Mouse (Mus musculus) CH12F3 (cell line): Measurements from ENCODE around the gene Syngap1.

Source experiments
- in situ Hi-C: fragments of 300-500 bp; cut with MboI; formaldehyde crosslinking; loops from 2 replicates; pipeline ENCODE4 v1.14.3; 2020; ENCODE audit warnings: low sequenced_read_pairs

The Syngap1 gene

DNA sequence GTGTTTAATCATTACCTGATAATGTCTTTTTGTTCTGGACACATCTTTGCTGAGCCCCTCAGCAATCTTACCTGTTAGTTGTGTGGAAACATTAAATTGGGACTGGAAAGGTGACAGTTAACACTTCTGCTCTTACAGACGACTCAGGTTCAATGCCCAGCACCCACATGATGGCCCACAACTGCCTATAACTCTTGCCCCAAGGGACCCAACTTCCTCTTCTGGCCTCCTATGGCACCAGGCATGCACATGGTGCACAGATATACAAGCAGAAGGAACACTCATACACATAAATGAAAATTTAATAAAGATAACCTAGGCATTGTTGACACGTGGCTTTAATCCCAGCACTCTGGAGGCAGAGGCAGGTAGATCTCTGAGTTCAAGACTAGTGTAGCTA lies 38.4 kb downstream of the Syngap1 start:
- in situ Hi-C loops = no loop called here

DNA sequence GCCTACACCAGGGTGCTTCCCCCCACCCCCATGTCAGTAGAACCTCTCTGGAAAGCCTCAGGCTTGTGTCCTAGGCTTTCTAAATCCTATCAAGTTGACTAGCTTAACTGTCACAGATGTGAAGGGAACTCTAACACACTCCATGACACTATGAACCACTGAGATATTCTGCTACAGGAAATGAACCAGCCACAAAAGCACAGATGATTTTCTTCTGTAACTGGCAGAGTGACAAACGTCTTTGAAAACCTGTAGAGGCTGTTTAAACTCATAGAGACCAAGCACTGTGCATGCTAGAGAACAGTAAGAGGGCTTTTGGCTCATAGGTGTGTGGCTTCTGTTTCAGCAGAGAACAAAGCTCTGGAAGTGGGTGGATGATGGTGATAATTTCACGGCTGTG lies 40.0 kb downstream of the Syngap1 start:
- in situ Hi-C loops = no loop called here

DNA sequence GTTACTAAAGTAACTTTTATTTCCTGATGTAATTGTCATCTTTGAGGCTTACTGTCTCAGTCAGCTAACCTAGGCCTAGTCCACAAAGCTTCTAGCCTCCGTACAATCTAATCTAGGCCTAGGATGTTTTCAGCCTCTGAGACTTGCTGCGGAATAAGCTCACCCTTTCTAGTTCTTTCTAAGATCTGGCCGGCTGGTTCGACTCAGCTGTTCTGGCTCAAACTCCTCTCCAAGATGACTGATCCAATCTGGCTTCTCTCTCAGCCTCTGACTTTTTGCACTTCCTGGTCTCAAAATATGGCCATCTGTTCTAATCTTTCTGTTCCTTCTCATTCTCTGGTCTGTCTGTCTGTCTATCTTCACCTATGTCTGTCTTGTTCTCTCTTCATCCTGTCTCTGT lies 42.3 kb downstream of the Syngap1 start:
- in situ Hi-C loops = no loop called here

DNA sequence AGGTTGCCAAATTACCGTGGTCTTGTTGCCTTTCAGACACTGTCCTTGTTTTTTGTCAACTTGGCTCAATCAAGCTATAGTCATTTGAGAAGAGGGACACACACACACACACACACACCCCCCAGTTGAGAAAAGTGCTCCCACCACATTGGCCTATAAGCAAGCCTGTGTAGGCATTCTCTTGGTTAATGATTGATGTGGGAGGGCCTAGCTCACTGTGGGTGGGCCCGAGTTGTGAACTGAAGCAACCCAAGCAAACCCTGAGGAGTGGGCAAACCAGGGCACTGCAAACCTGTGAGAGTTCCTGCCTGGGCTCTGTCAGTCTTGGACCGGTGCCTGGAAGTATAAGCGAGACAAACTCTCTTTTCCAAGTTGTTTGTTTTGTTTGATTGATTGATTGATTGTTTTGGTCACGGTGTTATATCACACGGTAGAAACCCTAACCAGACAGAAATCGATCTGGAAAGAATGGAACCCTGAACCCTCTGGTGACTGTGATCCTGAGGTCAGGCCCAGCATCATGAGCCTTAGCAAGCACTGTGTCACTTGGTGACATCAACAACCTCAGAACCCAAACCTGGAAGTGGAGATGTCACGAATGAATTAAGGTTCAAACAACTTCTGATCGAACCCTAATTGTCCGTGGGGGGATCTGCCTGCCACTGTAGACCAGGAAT lies 44.6 kb downstream of the Syngap1 start:
- in situ Hi-C loops = no loop called here

DNA sequence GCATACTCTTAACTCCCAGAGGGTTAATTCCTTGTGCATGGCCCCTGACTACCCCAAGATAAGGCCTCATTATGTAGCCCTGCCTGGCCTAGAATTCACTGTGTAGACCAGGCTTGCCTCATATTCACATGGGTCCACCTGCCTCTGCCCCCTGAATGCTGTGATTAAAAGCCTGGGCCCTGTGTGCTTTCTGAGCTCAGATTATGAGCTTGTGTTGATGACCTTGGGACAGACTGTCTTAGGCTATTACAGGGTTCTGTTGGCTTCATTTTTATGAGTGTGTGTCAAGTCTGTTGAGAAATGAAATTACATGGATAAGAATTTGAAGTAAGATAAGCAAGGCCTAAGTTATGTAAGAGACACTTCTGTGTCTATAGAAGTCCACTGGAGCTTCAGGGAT lies 49.5 kb downstream of the Syngap1 start:
- in situ Hi-C loops = no loop called here

DNA sequence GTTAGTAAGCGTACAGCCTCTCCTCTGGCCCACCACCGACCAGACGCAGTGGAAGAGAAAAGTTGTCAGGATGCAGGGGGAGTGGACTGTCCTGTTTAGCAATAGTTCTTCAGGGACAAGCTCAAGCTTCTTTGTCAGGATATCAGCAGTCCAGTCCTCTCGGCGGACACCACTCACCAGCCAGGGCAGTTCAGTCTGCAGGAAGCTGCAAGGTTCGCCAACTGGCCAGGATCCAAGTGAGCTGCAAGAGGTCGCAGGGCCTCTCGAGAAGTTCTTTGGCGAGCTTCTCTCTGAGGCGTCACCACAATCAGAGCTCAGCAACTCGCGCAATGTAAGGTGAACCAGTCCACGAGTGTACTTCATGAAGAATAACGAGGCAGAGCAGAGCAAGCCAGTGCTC lies 53.4 kb downstream of the Syngap1 start:
- in situ Hi-C loops = no loop called here

DNA sequence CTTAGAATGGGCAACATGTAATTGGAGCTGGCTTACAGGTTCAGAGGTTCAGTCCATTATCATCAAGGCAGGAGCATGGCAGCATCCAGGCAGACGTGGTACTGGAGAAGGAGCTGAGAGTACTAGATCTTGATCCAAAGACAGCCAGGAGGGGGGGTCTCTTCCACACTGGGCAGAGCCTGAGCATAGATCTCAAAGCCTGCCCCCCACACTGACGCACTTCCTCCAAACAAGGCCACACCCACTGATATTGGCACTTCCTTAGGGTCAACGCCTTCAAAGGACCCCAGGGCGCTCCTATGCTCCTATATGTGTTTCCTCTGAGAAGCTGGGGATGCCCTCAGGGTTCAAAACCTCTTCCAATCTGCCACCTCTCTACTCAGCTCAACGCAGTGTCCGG lies 54.0 kb downstream of the Syngap1 start:
- in situ Hi-C loops = no loop called here

DNA sequence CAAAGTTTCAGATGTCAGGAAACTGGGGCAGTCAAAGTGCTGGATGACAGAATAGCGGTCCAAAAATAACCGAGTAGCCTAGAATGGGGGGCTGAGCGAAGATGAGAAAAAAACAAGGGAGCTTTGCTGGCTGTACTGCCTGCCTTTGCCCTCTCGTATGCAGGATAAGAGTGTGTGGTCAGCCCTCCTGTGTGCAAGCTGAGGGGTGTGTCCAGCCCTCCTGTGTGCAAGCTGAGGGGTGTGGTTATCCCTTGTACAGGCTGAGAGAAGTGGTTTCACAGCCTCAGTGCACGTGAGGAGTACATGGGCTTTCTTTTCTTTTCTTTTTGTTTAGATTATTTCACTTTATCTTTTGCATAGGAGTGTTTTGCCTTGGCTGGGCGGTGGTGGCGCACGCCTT lies 54.5 kb downstream of the Syngap1 start:
- in situ Hi-C loops = no loop called here

DNA sequence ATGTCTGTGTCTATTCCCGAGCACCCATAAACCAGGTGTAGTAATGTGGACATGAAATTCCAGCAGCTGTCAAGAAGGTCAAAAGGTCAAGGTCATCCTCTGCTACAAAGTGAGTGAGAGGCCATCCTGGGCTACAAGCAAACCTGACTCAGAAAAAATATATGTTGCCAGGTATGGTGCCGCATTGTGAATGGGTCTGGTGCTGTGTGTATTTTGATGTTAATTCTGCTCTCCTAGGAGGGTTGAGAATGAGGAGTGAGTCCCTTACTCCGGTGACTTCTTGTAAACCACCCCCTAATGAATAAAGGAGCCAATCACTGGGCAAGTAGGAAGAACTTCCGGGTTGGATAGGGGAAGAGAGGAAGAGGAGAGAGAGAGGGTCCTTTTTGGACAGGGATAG lies 56.6 kb downstream of the Syngap1 start:
- in situ Hi-C loops = no loop called here

DNA sequence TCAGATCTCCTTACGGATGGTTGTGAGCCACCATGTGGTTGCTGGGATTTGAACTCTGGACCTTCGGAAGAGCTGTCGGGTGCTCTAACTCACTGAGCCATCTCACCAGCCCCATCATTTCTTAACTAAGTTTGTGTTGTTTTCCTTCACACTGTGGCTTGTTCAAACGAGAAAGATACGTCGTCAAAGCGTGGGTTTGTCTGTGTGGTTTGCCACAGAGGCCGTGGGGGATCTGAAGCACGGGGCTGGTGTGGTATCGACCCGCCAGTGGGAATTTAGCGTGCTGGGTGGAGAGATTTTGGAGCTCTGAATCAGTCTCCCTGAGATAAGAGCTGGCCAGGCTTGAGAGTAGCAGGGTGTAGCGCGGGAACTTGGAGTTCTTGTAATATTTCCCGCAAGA lies 57.2 kb downstream of the Syngap1 start:
- in situ Hi-C loops = no loop called here

DNA sequence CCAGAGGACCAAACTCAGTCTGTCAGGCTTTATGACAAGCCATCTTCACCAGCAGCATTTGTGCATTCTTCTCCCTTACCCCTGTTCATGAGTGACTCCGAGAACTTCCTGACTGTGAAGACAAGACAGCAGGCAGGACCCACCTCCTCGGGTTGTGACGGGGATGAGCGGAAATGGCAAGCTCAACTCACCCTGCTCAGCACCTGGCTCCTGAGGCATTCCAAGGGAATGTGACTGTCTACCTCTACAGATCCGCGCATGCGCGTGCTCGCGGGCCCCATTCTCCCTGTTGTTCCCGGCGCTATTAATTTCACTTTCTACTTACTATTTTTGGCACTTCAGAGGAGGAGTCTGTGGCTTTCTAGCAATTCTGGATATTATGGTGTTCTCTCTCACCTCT lies 58.9 kb downstream of the Syngap1 start:
- in situ Hi-C loops = no loop called here

DNA sequence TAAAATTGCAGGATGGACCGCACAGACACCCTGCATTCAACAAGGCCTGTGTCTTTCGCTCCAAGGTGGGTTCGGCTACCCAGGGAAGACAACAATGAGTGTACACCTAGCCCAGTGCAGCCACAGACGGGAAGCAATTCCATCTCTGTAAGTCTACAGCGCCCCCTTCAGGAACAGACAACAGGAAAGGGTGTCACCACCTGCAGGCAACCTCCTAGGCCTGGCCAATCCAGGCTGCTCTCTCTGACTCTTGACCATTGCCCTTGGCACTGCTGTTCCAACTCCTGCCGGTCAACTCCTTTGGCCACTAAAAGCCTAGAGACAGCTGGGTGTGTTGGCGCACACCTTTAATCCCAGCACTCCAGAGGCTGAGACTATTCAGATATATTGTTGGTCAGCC lies 60.1 kb downstream of the Syngap1 start:
- in situ Hi-C loops = no loop called here

DNA sequence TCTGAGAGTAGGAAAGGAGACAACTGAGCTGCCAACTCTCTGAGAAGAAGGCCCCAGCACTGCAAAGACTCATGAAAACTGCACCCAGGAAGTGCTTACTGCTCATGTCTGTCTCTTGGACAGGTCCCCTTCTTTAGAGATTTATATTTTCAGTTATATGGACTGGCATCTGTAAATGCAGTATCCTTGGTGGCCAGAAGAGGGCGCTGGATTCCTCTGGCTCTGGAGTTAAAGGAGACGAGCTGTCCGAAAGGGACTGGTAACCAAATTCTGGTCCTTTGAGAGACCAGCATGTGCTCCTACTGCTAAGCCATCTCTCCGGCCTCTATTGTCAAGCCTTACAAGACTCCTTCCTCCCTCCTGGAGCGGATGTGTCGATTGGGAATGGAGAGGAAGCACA lies 60.8 kb downstream of the Syngap1 start:
- in situ Hi-C loops = no loop called here

DNA sequence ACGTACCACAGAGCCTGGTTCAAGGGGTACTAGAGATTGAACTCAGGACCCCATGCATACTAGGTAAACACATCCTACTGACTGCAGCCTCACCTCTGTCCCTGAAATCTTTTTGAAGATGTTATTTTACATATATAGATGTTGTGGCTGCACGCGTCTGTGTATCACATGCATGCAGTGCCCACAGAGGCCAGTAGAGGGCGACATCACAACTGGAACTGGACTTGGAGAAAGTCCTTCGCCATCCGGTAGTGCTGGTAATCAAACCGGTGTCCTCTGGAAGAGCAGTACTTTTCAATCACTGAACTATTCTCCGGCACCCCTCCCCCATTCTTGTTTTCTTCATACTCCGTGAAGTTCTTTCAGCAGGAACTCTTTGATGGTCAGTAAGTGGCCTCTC lies 63.4 kb downstream of the Syngap1 start:
- in situ Hi-C loops = no loop called here

DNA sequence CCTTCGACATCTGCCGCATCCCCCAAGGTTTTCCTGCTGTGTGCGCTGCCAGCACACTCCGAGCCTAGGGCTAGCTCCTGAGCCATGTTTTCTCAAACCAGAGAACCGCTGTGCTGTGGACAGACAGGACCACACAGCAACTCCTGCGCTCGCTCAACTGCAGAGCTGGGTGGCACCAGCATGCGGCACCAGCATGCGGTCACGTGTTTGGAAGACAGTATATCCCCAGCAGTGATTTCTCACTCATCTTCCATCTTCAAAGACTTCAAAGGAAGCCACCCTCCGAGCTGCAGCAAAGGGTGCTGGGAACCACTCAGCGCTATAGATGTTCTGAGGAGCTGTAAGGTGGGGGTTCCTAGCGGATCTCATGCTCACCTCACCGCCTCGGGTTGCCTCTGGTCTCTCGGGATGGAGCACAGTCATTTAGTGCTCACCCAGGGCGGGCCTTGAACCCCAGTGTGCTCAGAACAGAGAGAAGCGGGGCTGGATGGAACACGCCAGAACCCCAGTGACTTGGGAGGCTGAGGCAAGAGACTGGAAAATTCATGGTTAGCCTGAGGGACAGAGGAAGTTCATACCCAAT lies 63.9 kb downstream of the Syngap1 start:
- in situ Hi-C loops = no loop called here

DNA sequence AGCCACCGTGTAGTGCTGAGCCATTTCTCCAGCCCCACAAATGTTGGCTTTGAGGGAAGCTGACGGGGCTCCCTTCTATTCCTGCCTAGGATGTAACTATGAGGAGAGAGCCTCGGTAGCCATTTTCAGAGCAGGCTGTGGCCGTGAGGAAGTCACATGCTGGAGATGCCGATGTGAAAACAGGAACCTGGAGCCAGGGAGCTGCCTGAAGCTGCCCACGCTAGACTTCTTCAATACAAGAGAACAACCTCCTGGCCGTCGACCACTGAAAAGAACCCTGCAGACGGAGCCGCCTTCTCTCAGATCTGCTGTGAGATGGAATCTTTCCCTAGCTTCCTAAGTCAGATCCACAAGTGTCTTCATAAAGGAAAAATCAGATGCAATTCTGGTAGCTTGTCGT lies 64.6 kb downstream of the Syngap1 start:
- in situ Hi-C loops = no loop called here

DNA sequence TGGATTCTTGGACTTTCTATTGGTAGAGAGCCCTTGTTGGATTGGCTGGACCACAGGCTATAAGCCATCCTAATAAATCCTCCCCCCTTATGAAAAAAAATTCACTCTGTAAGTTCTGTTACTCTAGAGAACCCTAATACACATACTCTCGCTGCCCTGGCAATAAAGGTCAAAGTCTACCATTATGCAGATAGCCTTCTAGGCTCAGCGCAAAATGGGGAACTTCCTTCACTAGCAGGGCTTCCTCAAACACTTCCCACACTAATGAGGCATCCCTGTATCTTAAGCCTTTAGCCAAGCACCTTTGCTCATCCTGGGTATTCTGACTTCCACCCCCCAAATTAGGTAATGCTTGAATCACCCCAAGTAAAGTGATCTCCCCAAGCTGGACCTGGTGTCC lies 67.2 kb downstream of the Syngap1 start:
- in situ Hi-C loops = no loop called here

DNA sequence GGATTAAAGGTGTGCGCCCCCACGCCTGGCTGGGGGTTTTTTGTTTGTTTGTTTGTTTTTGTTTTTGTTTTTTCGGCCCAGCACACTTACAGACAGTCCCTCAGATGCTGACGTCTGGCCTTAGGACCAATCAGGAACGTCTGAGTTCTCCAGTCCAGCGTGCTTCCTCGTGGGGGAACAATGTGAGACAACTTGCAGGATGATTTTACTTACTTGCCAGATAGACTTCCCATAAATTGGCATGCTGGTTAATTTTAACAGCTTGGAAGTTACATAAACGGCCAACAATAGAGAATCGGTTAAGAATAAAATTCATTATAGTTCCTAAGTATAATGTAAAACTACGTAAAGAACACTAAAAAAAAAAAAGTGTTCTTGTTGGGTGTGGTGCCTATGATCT lies 70.1 kb downstream of the Syngap1 start:
- in situ Hi-C loops = no loop called here

DNA sequence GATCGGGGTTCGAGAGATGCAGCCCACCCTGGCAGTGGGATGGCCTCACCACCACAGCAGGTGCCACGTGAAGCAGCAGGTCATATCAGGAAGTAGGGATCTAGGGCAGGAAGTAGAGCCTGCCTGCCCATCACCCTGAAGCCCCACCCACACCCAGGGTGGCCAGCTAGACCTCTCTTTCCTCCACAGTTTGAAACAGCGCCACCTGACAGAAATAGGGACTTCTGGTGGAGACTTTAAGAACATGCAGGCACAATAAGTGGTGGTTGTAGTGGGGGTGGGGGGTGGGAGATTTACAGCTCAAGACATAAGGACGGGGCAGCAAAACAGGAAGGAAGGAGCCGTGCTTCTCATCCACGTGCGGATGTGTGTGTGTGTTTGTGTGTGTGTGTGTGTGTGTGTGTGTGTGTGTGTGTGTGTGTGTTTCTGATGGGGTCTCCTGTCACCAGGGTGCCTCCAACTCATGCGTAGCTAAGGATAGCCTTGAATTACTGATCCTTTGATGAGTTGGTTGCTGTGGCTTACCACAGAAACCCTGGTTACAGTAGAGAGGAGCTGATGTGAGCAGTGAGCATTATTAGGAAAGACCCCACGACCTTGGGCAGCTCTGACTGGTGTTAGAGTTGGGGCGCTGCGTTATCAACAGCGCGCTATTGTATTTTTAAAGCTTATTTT lies 71.1 kb downstream of the Syngap1 start:
- in situ Hi-C loops = no loop called here

DNA sequence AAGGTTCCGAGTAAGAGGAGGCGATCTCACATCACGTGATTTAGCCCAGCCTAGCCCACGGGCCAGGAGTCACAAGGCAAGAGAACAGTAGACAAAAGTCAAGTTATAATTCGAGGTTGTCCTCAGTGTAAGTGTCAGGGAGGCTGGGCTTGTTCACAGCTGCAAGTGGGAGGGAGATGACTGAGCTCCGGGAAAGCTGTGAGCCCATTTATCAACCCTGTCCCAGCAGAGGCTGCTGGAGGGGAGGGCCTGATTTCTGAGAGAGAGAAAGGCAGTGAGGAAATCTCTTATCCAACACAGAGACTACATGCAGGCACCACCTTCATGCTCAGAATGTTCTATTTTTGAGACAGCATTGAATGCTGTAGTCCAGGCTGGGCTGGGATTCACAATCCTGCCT lies 71.9 kb downstream of the Syngap1 start:
- in situ Hi-C loops = no loop called here

DNA sequence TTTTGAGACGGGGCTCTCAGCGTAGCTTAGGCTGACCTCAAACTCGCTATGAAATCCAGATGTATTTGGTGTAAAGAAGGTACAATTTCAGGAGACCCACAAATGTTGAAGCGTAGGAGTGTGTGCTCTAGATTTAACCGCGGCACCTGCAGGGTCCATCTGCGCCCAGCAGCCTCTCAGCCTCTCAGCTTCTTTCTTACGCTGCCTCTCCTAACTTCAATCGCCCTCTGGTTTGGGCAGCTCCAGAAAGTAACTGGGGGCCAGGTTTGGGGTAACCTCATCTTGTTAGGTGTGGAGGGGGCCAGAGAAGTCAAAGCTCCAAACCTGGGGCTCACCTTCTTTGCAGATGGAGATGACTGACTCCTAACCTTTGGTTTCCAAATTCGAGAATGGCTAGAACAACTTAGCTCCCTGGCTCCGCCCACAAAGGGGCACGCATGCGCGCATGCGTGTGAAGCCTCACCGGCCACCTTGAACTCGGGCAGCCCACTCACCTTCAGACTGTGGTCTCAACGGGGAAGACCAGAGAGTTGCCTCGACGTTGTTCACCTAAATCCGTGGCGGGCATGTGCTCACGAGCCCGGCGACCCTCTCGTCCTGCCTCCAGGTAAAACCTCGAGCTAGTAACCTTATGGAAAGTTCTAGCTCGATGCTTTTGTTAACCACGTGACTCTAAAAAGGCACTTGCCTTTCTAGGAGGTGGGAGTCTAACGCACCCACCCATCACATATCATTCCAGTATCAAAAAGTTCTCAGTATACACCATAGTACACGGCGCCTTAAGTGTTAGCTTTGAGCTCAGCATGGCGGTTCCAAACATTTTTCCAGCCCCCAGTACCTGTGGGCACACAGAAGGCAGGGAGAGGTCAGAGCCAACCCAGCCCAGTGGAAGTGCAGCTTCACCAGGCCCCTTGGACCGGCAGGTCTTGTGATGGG lies 76.8 kb downstream of the Syngap1 start:
- in situ Hi-C loops = no loop called here
